Mouse (Mus musculus): ENCODE results near the gene Tlx3.

Tlx3 gene

GRCm38 (mm10) chr11:33203383-33204328 lies at the start of gene Tlx3:
Tlx3 (minus strand) TSS chr11:33203589.
- DNase-seq (ENCODE audit: extremely low read depth, low read depth): no peak

GRCm38 (mm10) chr11:33240295-33240694 lies 36.9 kb upstream of the Tlx3 start:
- DNase-seq (ENCODE audit: extremely low read depth, low read depth): no peak

- no peak for DNase-seq (ENCODE audit: extremely low read depth, low read depth)
Measured at GRCm38 (mm10) chr11:33234134-33234533, 30.7 kb upstream of the Tlx3 start.

GRCm38 (mm10) chr11:33232056-33232455 lies 28.7 kb upstream of the Tlx3 start:
- no peak for DNase-seq (ENCODE audit: extremely low read depth, low read depth)

GRCm38 (mm10) chr11:33228186-33228585 lies 24.8 kb upstream of the Tlx3 start:
- no peak for DNase-seq (ENCODE audit: extremely low read depth, low read depth)

GRCm38 (mm10) chr11:33226516-33226915 lies 23.1 kb upstream of the Tlx3 start:
- DNase-seq (ENCODE audit: extremely low read depth, low read depth): no peak

GRCm38 (mm10) chr11:33221566-33222365 lies 18.4 kb upstream of the Tlx3 start:
- DNase-seq (ENCODE audit: extremely low read depth, low read depth): no peak

- no peak for DNase-seq (ENCODE audit: extremely low read depth, low read depth)
Measured at GRCm38 (mm10) chr11:33220763-33221162, 17.4 kb upstream of the Tlx3 start.

- DNase-seq (ENCODE audit: extremely low read depth, low read depth): no peak
Measured at GRCm38 (mm10) chr11:33217384-33218079, 14.1 kb upstream of the Tlx3 start.

GRCm38 (mm10) chr11:33207411-33207810 lies 4.0 kb upstream of the Tlx3 start:
- no peak for DNase-seq (ENCODE audit: extremely low read depth, low read depth)

GRCm38 (mm10) chr11:33204966-33205365 lies 1.6 kb upstream of the Tlx3 start:
- DNase-seq (ENCODE audit: extremely low read depth, low read depth): no peak

- no peak for DNase-seq (ENCODE audit: extremely low read depth, low read depth)
Measured at GRCm38 (mm10) chr11:33204329-33204705, 928 bp upstream of the Tlx3 start.

GRCm38 (mm10) chr11:33202972-33203371 lies 417 bp downstream of the Tlx3 start:
- DNase-seq (ENCODE audit: extremely low read depth, low read depth): no peak

GRCm38 (mm10) chr11:33202296-33202695 lies 1.1 kb downstream of the Tlx3 start:
- no peak for DNase-seq (ENCODE audit: extremely low read depth, low read depth)

GRCm38 (mm10) chr11:33201626-33202010 lies 1.8 kb downstream of the Tlx3 start:
- DNase-seq (ENCODE audit: extremely low read depth, low read depth): no peak

GRCm38 (mm10) chr11:33200764-33201625 lies 2.4 kb downstream of the Tlx3 start:
- DNase-seq (ENCODE audit: extremely low read depth, low read depth): no peak

- no peak for DNase-seq (ENCODE audit: extremely low read depth, low read depth)
Measured at GRCm38 (mm10) chr11:33199906-33200763, 3.3 kb downstream of the Tlx3 start.

- DNase-seq (ENCODE audit: extremely low read depth, low read depth): no peak
Measured at GRCm38 (mm10) chr11:33199117-33199514, 4.3 kb downstream of the Tlx3 start.

GRCm38 (mm10) chr11:33198351-33199116 lies 4.9 kb downstream of the Tlx3 start:
- no peak for DNase-seq (ENCODE audit: extremely low read depth, low read depth)
